Mouse (Mus musculus): ENCODE measurements at regions not wholly inside any gene's neighbourhood (a gene's known extent, or its start where the extent isn't known, plus 50 kb on each side); places are given as distances from the start of the nearest gene placed in this dataset.

- no peaks in the 10 kb centered on the region for H3K36me3 ChIP-seq
- whole genome bisulfite sequencing, result 65% methylated on average over 5 of the region's 5 CpGs
- no peak overlapping the region for H3K27ac ChIP-seq
- no peaks in the 10 kb centered on the region; the same call in 1 of the 2 replicates for H3K27me3 ChIP-seq
- no peak for ATAC-seq (replicated peaks; ENCODE audit: low FRiP score)
- H3K4me2 ChIP-seq, result no peak overlapping the region
- no peaks in the 10 kb centered on the region for H3K9me3 ChIP-seq (replicated peaks)
- no peak overlapping the region for H3K9ac ChIP-seq
- peaks cover 43% of the 10 kb centered on the region for H3K4me1 ChIP-seq
- H3K4me3 ChIP-seq (replicated peaks), result no peak overlapping the region
These were observed 54.6 kb downstream of the Gm11733 start for GRCm38 (mm10) chr11:117538732-117539131.

- 44% methylated on average over 5 of the region's 5 CpGs for WGBS
- Histone ChIP-seq H3K9me3 (replicated peaks) (no peaks in the 10 kb centered on the region), H3K4me3 (replicated peaks) (no peak overlapping the region), H3K27me3 (peaks cover 3% of the 10 kb centered on the region; the same call in 1 of the 2 replicates), H3K9ac (no peak overlapping the region), H3K36me3 (no peaks in the 10 kb centered on the region), H3K4me1 (peaks cover 28% of the 10 kb centered on the region), H3K4me2 (no peak overlapping the region), H3K27ac (no peak overlapping the region)
- ATAC-seq (replicated peaks; ENCODE audit: low FRiP score), result no peak
These were observed 56.4 kb downstream of the Gm11733 start for GRCm38 (mm10) chr11:117540609-117541008.

GRCm38 (mm10) chr11:117541205-117541884 lies 57.2 kb downstream of the Gm11733 start:
- H3K4me2 ChIP-seq, result no peak overlapping the region
- no peak; the same call in 1 of the 2 replicates for ATAC-seq (replicated peaks; ENCODE audit: low FRiP score)
- peaks cover 8% of the 10 kb centered on the region for H3K27me3 ChIP-seq
- peaks cover 22% of the 10 kb centered on the region for H3K4me1 ChIP-seq
- H3K9me3 ChIP-seq (replicated peaks), result no peaks in the 10 kb centered on the region
- no peak overlapping the region for H3K9ac ChIP-seq
- no peak overlapping the region for H3K4me3 ChIP-seq (replicated peaks)
- H3K27ac ChIP-seq, result no peak overlapping the region
- 8% methylated on average over 6 of the region's 6 CpGs for WGBS
- H3K36me3 ChIP-seq, result no peaks in the 10 kb centered on the region

- no peak; the same call in 1 of the 2 replicates for ATAC-seq (replicated peaks; ENCODE audit: low FRiP score)
- Histone ChIP-seq H3K4me3 (replicated peaks) (no peak overlapping the region), H3K9ac (no peak overlapping the region), H3K9me3 (replicated peaks) (no peaks in the 10 kb centered on the region), H3K36me3 (no peaks in the 10 kb centered on the region), H3K4me2 (no peak overlapping the region), H3K27ac (no peak overlapping the region), H3K4me1 (peaks cover 18% of the 10 kb centered on the region), H3K27me3 (peaks cover 8% of the 10 kb centered on the region)
- WGBS, result 37% methylated on average over 6 of the region's 6 CpGs
These were observed 59.0 kb downstream of the Gm11733 start for GRCm38 (mm10) chr11:117543191-117543590.

- H3K36me3 ChIP-seq, result no peaks in the 10 kb centered on the region
- H3K9me3 ChIP-seq (replicated peaks), result no peaks in the 10 kb centered on the region
- no peak overlapping the region for H3K4me2 ChIP-seq
- no peak overlapping the region for H3K27ac ChIP-seq
- no peak for ATAC-seq (replicated peaks; ENCODE audit: low FRiP score)
- H3K9ac ChIP-seq, result no peak overlapping the region
- H3K4me1 ChIP-seq, result peaks cover 18% of the 10 kb centered on the region
- WGBS, result 39% methylated on average over 5 of the region's 6 CpGs
- peaks cover 8% of the 10 kb centered on the region for H3K27me3 ChIP-seq
- no peak overlapping the region for H3K4me3 ChIP-seq (replicated peaks)
These were observed 60.3 kb downstream of the Gm11733 start for GRCm38 (mm10) chr11:117544507-117544906.

- no peak for ATAC-seq (replicated peaks; ENCODE audit: low FRiP score)
- 66% methylated on average over 3 of the region's 3 CpGs for WGBS
These were observed 60.8 kb downstream of the Gm11733 start for GRCm38 (mm10) chr11:117544926-117545325.

GRCm38 (mm10) chr11:117551926-117552325 lies 67.8 kb downstream of the Gm11733 start:
- Histone ChIP-seq H3K4me3 (replicated peaks) (no peak overlapping the region), H3K4me2 (no peak overlapping the region), H3K27ac (no peak overlapping the region), H3K4me1 (no peaks in the 10 kb centered on the region), H3K36me3 (no peaks in the 10 kb centered on the region), H3K9me3 (replicated peaks) (no peaks in the 10 kb centered on the region), H3K9ac (no peak overlapping the region), H3K27me3 (no peaks in the 10 kb centered on the region)
- WGBS, result 92% methylated on average over 5 of the region's 5 CpGs
- no peak for ATAC-seq (replicated peaks; ENCODE audit: low FRiP score)

More at GRCm38 (mm10) chr11:117544926-117545325, 60.8 kb downstream of the Gm11733 start:
- H3K36me3 ChIP-seq, result no peaks in the 10 kb centered on the region
- H3K27ac ChIP-seq, result no peak overlapping the region
- no peak overlapping the region for H3K9ac ChIP-seq
- H3K4me2 ChIP-seq, result no peak overlapping the region
- H3K4me1 ChIP-seq, result peaks cover 18% of the 10 kb centered on the region
- no peaks in the 10 kb centered on the region for H3K9me3 ChIP-seq (replicated peaks)
- H3K4me3 ChIP-seq (replicated peaks), result no peak overlapping the region
- peaks cover 8% of the 10 kb centered on the region for H3K27me3 ChIP-seq

- H3K4me2 ChIP-seq, result no peak overlapping the region
- no peaks in the 10 kb centered on the region for H3K36me3 ChIP-seq
- H3K4me1 ChIP-seq, result no peaks in the 10 kb centered on the region
- H3K9ac ChIP-seq, result no peak overlapping the region
- ATAC-seq (replicated peaks; ENCODE audit: low FRiP score), result no peak
- no peaks in the 10 kb centered on the region for H3K9me3 ChIP-seq (replicated peaks)
- WGBS, result 89% methylated on average over 8 of the region's 8 CpGs
- H3K27me3 ChIP-seq, result no peaks in the 10 kb centered on the region
- H3K27ac ChIP-seq, result no peak overlapping the region
- no peak overlapping the region for H3K4me3 ChIP-seq (replicated peaks)
These were observed 68.3 kb downstream of the Gm11733 start for GRCm38 (mm10) chr11:117552430-117552969.

- no peaks in the 10 kb centered on the region for H3K4me1 ChIP-seq
- H3K36me3 ChIP-seq, result no peaks in the 10 kb centered on the region
- H3K9ac ChIP-seq, result no peak overlapping the region
- WGBS, result 57% methylated on average over 10 of the region's 10 CpGs
- ATAC-seq (replicated peaks; ENCODE audit: low FRiP score), result no peak
- no peaks in the 10 kb centered on the region for H3K27me3 ChIP-seq
- H3K4me3 ChIP-seq (replicated peaks), result no peak overlapping the region
- H3K9me3 ChIP-seq (replicated peaks), result no peaks in the 10 kb centered on the region
- no peak overlapping the region for H3K4me2 ChIP-seq
- H3K27ac ChIP-seq, result 0 out of 2 replicates have a peak overlapping the region, but pooled peaks have one; percentile 22
These were observed 69.9 kb downstream of the Gm11733 start for GRCm38 (mm10) chr11:117554111-117554510.

- no peaks in the 10 kb centered on the region for H3K4me1 ChIP-seq
- no peaks in the 10 kb centered on the region for H3K36me3 ChIP-seq
- H3K27me3 ChIP-seq, result no peaks in the 10 kb centered on the region
- ATAC-seq (replicated peaks; ENCODE audit: low FRiP score), result peak; percentile 70; the same call in 1 of the 2 replicates
- WGBS, result 79% methylated on average over 16 of the region's 16 CpGs
- H3K4me3 ChIP-seq (replicated peaks), result no peak overlapping the region
- no peak overlapping the region for H3K27ac ChIP-seq
- peaks cover 1% of the 10 kb centered on the region; the same call in 1 of the 2 replicates for H3K9me3 ChIP-seq (replicated peaks)
- no peak overlapping the region for H3K4me2 ChIP-seq
- no peak overlapping the region for H3K9ac ChIP-seq
These were observed 73.6 kb downstream of the Gm11733 start for GRCm38 (mm10) chr11:117557474-117558381.

- no peaks in the 10 kb centered on the region for H3K27me3 ChIP-seq
- H3K4me2 ChIP-seq, result no peak overlapping the region
- no peak overlapping the region for H3K27ac ChIP-seq
- H3K9ac ChIP-seq, result no peak overlapping the region
- H3K36me3 ChIP-seq, result no peaks in the 10 kb centered on the region
- H3K4me1 ChIP-seq, result no peaks in the 10 kb centered on the region
- H3K4me3 ChIP-seq (replicated peaks), result no peak overlapping the region
- no peak for ATAC-seq (replicated peaks; ENCODE audit: low FRiP score)
- H3K9me3 ChIP-seq (replicated peaks), result peaks cover 4% of the 10 kb centered on the region; the same call in 1 of the 2 replicates
These were observed 75.7 kb downstream of the Gm11733 start for GRCm38 (mm10) chr11:117559839-117560238.
